Mouse (Mus musculus) cerebellum, postnatal 4 days (tissue): ENCODE results near the gene Pkp4.
"Not testable (repeated sequence)": the region's sequence is repeated elsewhere in the genome, so short reads cannot be mapped to it uniquely, and the experiment has no call there.

Experiments
- DNase-seq, 2 experiments: peaks; one replicate each; pipeline ENCODE4 v3.0.0; 2022; ENCODE audit warnings: low spot score in 2 of 2, mixed read lengths in 1 of 2

Gene Pkp4

GRCm38 (mm10) chr2:59383852-59384776, 223.5 kb downstream of the Pkp4 start:
- DNase-seq, result no peak

- no peak for DNase-seq
Measured at GRCm38 (mm10) chr2:59385211-59385935, 224.7 kb downstream of the Pkp4 start.

- no peak for DNase-seq
Measured at GRCm38 (mm10) chr2:59389971-59390370, 229.3 kb downstream of the Pkp4 start.

- no peak for DNase-seq
Measured at GRCm38 (mm10) chr2:59393177-59393576, 232.5 kb downstream of the Pkp4 start.

GRCm38 (mm10) chr2:59394651-59395050, 234.0 kb downstream of the Pkp4 start:
- DNase-seq, result no peak

GRCm38 (mm10) chr2:59395160-59395650, 234.6 kb downstream of the Pkp4 start:
- not testable (repeated sequence) for DNase-seq

- DNase-seq, result no peak
Measured at GRCm38 (mm10) chr2:59396555-59396954, 235.9 kb downstream of the Pkp4 start.

- no peak for DNase-seq
Measured at GRCm38 (mm10) chr2:59397531-59397930, 236.9 kb downstream of the Pkp4 start.

- DNase-seq, result no peak
Measured at GRCm38 (mm10) chr2:59400901-59401378, 240.3 kb downstream of the Pkp4 start.

GRCm38 (mm10) chr2:59401841-59402461, 241.3 kb downstream of the Pkp4 start:
- no peak for DNase-seq

GRCm38 (mm10) chr2:59404022-59404421, 243.4 kb downstream of the Pkp4 start:
- no peak for DNase-seq
